Comparison of ENCODE assay signal across 8 mouse cellular contexts in the genomic region with DNA sequence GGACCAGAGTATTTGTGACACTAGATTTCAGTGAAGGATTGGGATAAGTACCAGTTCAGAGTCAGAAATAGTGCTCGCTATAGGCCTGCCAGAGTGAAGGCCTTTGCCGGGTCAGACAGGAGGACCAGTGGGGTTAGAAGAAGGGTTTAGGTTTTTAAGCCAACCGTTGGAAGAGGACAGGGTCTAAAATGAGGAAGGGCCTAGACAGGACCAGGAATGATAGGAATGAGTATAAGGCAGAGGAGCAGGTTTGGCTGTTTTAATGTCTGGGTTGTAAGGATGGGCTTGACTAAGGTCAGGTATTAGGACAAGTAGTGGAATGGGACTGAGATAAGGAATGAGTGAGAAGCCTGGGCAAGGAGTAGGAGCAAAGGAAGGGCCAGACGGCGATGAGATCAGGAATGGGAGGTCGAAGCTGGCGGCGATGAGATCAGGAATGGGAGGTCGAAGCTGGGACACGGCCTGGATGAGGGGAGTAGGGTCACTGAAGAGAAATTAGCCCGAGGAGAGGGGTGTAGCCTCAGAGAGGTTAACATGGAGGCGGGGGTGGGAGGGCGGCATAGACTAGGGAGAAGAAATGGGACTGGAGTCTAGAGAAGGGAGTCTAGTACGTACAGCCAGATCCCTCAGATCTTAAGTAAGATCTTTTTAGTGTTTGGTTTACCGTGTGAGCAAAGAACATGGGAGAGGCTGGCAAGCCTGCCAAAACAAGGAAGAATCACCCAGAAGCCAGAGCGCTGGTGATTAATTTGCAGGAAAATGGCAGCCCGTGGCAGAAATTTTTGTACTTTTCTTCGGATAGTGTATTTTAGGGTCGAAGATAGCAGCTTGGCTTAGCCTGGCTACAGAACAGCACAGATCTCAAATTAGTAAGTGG. TPM values are rescaled to one million over a fixed set of nuclear protein-coding genes. Genes with fewer than 3 reads are reported as not detected.
DNase-seq lines count a peak whose midpoint lies in the region; ATAC-seq and TF ChIP-seq lines count a peak whose summit lies in the region.

No protein-coding gene starts in this region.

- H3K4me3 ChIP-seq in lung, postnatal 0 days (ENCODE audit: low read depth, low read length) = peak overlapping the region; percentile 95
- peak overlapping the region; percentile 95 for H3K4me3 ChIP-seq in hindbrain, embryonic 11.5 days (ENCODE audit: low read depth, low read length)
- H3K4me3 ChIP-seq in macrophage (ENCODE audit: inconsistent target) = peak overlapping the region; percentile 82

- peak; percentile 56 for DNase-seq in lung, postnatal 0 days (ENCODE audit: low spot score)
- no peak for DNase-seq in lung, postnatal 14 days
- peak; percentile 58 for DNase-seq in adrenal gland, postnatal 14 days
- DNase-seq in embryo, embryonic 9.5 days (ENCODE audit: extremely low spot score) = peak; percentile 50
- DNase-seq in hindbrain, embryonic 11.5 days (ENCODE audit: low spot score) = peak; percentile 67
- no peak for DNase-seq in gastrocnemius, postnatal 4 days (ENCODE audit: low spot score in 2 of 2)
- DNase-seq in layer of hippocampus, adult 18-20 months (ENCODE audit: low spot score in 2 of 2) = no peak

- WGBS in lung, postnatal 0 days = 15% methylated on average over 19 of the region's 19 CpGs
- WGBS in hindbrain, embryonic 11.5 days = 20% methylated on average over 19 of the region's 19 CpGs
- 62% methylated on average over 19 of the region's 19 CpGs for WGBS in macrophage (ENCODE audit: missing documents)

- no peaks in the 10 kb centered on the region for H3K9me3 ChIP-seq in lung, postnatal 0 days (ENCODE audit: low read length)
- no peaks in the 10 kb centered on the region for H3K9me3 ChIP-seq in hindbrain, embryonic 11.5 days (ENCODE audit: control insufficient read depth, low read length)

- H3K27ac ChIP-seq in lung, postnatal 0 days (ENCODE audit: low read length) = peak overlapping the region; percentile 90
- H3K27ac ChIP-seq in hindbrain, embryonic 11.5 days (ENCODE audit: low read depth, low read length) = 0 out of 2 replicates have a peak overlapping the region, but pooled peaks have one; percentile 24
- H3K27ac ChIP-seq in macrophage = peak overlapping the region; percentile 46

- no peak for TF ChIP-seq CTCF in lung, postnatal 0 days (IDR thresholded peaks at IDR 0.05)

- H3K36me3 ChIP-seq in lung, postnatal 0 days (ENCODE audit: insufficient read depth, low read length) = no peaks in the 10 kb centered on the region
- no peaks in the 10 kb centered on the region for H3K36me3 ChIP-seq in hindbrain, embryonic 11.5 days (ENCODE audit: control insufficient read depth, insufficient read depth, low read length)
- no peaks in the 10 kb centered on the region for H3K36me3 ChIP-seq in macrophage (ENCODE audit: inconsistent target)

- H3K79me2 ChIP-seq in macrophage (ENCODE audit: inconsistent target) = peaks cover 59% of the 10 kb centered on the region

- peak overlapping the region; percentile 91 for H3K9ac ChIP-seq in lung, postnatal 0 days (replicated peaks; ENCODE audit: low read depth)
- peak overlapping the region; percentile 98 for H3K9ac ChIP-seq in hindbrain, embryonic 11.5 days (ENCODE audit: low read depth, low read length)

- peaks cover 10% of the 10 kb centered on the region; the same call in 1 of the 2 replicates for H3K4me1 ChIP-seq in lung, postnatal 0 days (ENCODE audit: insufficient read depth, low read depth, low read length)
- H3K4me1 ChIP-seq in hindbrain, embryonic 11.5 days (replicated peaks; ENCODE audit: control insufficient read depth, insufficient read depth, low read length) = peaks cover 3% of the 10 kb centered on the region; the same call in 1 of the 2 replicates

- no peak for ATAC-seq in lung, postnatal 0 days
- ATAC-seq in hindbrain, embryonic 11.5 days (ENCODE audit: low FRiP score) = peak; percentile 31; the same call in 1 of the 2 replicates

- TF ChIP-seq EP300 in lung, postnatal 0 days (IDR thresholded peaks at IDR 0.05) = no peak

- peak overlapping the region; percentile 87 for H3K4me2 ChIP-seq in lung, postnatal 0 days (replicated peaks; ENCODE audit: low read depth, low read length)
- H3K4me2 ChIP-seq in hindbrain, embryonic 11.5 days (replicated peaks; ENCODE audit: low read depth, low read length) = peak overlapping the region; percentile 82

- H3K27me3 ChIP-seq in lung, postnatal 0 days (replicated peaks; ENCODE audit: insufficient read depth, low read length) = no peaks in the 10 kb centered on the region
- no peaks in the 10 kb centered on the region for H3K27me3 ChIP-seq in hindbrain, embryonic 11.5 days (ENCODE audit: control insufficient read depth, insufficient read depth, low read length)

RNA-seq across cellular contexts. Expression of gene Usp24, which starts 1.4 kb away (rescaled TPM):
- 6.3 and 7.0 TPM in 2 replicates for polyA plus RNA-seq in lung, postnatal 0 days (2015; fragmentation: Nextera tagmentation; extraction: Ambion mirVana)
- 39.3 and 43.9 TPM in 2 replicates for total RNA-seq in adrenal gland, postnatal 14 days (2021)
- polyA plus RNA-seq in hindbrain, embryonic 11.5 days (2014; fragmentation: Nextera tagmentation; extraction: Ambion mirVana) = 10.2 and 12.5 TPM in 2 replicates
- 100 to 1,000 TPM in 15 of 26 experiments, 10 to 100 TPM in 11; 47.9 to 173 (median 110) TPM for total RNA-seq in macrophage (2018; cell fraction: chromatin; rRNA removed)
- total RNA-seq in macrophage (2018; cell fraction: cytosol; rRNA removed) = 10 to 100 TPM; 15.1 to 35.3 (median 24.4) TPM
- 10 to 100 TPM; 33.6 to 87.4 (median 56.0) TPM for total RNA-seq in macrophage (2018; cell fraction: nucleus; rRNA removed)
- polyA plus RNA-seq in macrophage (2018) = 16.9 to 23.8 TPM (median 18.5 TPM) in 3 replicates
- total RNA-seq in gastrocnemius, postnatal 4 days (2021) = 10 to 100 TPM; 34.9 to 36.4 TPM
- 10 to 100 TPM; 41.7 to 42.7 TPM for total RNA-seq in layer of hippocampus, adult 18-20 months (2021)

Comparison
In these comparisons a context has a peak if more than half of its experiments do, and no peak if none do; other contexts are left out.
1. DNase-seq: peak in lung, postnatal 0 days (single experiment), adrenal gland, postnatal 14 days (single experiment), embryo, embryonic 9.5 days (single experiment) and hindbrain, embryonic 11.5 days (single experiment); none in lung, postnatal 14 days (single experiment), gastrocnemius, postnatal 4 days (0 of 2) and layer of hippocampus, adult 18-20 months (0 of 2).
2. H3K27ac ChIP-seq: peak in every context shown above with its lines; median percentile 90 in lung, postnatal 0 days; 46 in macrophage; 24 in hindbrain, embryonic 11.5 days.
3. Peak in every context shown above with its lines, with median percentiles within 50 percentile points of each other: H3K4me3 ChIP-seq.